29 mouse cellular contexts compared by ENCODE assay signal in the genomic region with DNA sequence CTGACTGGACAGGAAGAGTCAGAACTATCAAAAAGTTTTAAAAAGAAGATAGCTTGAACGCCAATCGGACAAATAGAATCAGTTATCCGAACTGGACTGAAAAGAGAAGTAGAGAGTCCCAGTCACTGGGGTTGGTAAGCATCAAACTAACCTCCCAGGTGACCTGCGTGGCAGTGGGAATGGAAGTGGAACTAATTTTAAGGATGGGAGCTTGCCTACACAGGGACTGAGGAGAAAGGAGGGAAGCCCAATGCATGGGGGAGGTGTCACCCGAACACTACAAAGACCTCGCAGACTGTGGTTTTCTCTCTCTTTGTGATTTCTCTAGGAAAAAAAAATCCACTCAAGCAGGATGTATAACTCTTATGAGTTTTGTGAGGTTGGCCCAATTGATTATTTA.
"Had no signal": no experiment of that assay in that cellular context is flagged by ENCODE, and none has a peak within 500 bp of the region (broad histone marks: within the 10 kb centered on the region; RNA-seq: fewer than 3 reads in every experiment).

No protein-coding gene starts in this region.

- ATAC-seq: liver, embryonic 12.5 days; liver, postnatal 0 days; lung, postnatal 0 days; midbrain, embryonic 15.5 days had no signal

- H3K4me3 ChIP-seq: limb, embryonic 10.5 days; limb, embryonic 12.5 days; limb, embryonic 13.5 days; limb, embryonic 15.5 days; liver, embryonic 12.5 days; liver, embryonic 13.5 days; liver, embryonic 15.5 days; lung, embryonic 15.5 days; megakaryocyte, embryonic 14.5 days; midbrain, embryonic 10.5 days; midbrain, embryonic 13.5 days; midbrain, embryonic 15.5 days; myocyte; neural tube, embryonic 12.5 days had no signal

- H3K9ac ChIP-seq: limb, embryonic 12.5 days; limb, embryonic 13.5 days; limb, embryonic 15.5 days; liver, embryonic 12.5 days; liver, embryonic 13.5 days; liver, embryonic 14.5 days; liver, embryonic 15.5 days; liver, postnatal 0 days; lung, embryonic 14.5 days; lung, embryonic 15.5 days; midbrain, embryonic 13.5 days; midbrain, embryonic 15.5 days; neural tube, embryonic 12.5 days had no signal

- H3K9me3 ChIP-seq: limb, embryonic 10.5 days; limb, embryonic 12.5 days; limb, embryonic 13.5 days; limb, embryonic 15.5 days; liver, embryonic 12.5 days; liver, embryonic 13.5 days; liver, embryonic 15.5 days; lung, embryonic 15.5 days; megakaryocyte, embryonic 14.5 days; midbrain, embryonic 10.5 days; midbrain, embryonic 13.5 days; midbrain, embryonic 15.5 days; neural tube, embryonic 12.5 days had no signal

- H3K4me1 ChIP-seq: limb, embryonic 15.5 days; liver, embryonic 12.5 days; liver, embryonic 13.5 days; liver, embryonic 15.5 days; megakaryocyte, embryonic 14.5 days had no signal

- H3K36me3 ChIP-seq: limb, embryonic 10.5 days; limb, embryonic 12.5 days; limb, embryonic 13.5 days; limb, embryonic 15.5 days; liver, embryonic 12.5 days; liver, embryonic 13.5 days; liver, embryonic 15.5 days; lung, embryonic 15.5 days; midbrain, embryonic 10.5 days; midbrain, embryonic 13.5 days; midbrain, embryonic 15.5 days; neural tube, embryonic 12.5 days had no signal

- DNase-seq: left cerebral cortex, postnatal 4 days; liver; liver, embryonic 13.5 days; liver, postnatal 0 days; lung, adult 18-20 months; lung, adult 2 months; lung, embryonic 14.5 days; lung, postnatal 10 days; lung, postnatal 14 days; lung, postnatal 36 days; lung, postnatal 4 days had no signal

- H3K4me2 ChIP-seq: limb, embryonic 12.5 days; limb, embryonic 13.5 days; limb, embryonic 15.5 days; liver, embryonic 11.5 days; liver, embryonic 12.5 days; liver, embryonic 13.5 days; liver, embryonic 15.5 days; lung, embryonic 14.5 days; lung, embryonic 15.5 days; midbrain, embryonic 11.5 days; midbrain, embryonic 13.5 days; midbrain, embryonic 15.5 days; neural tube, embryonic 12.5 days had no signal

- H3K27ac ChIP-seq: limb, embryonic 10.5 days; limb, embryonic 12.5 days; limb, embryonic 13.5 days; limb, embryonic 15.5 days; liver, embryonic 12.5 days; liver, embryonic 13.5 days; liver, embryonic 14.5 days; liver, embryonic 15.5 days; lung, embryonic 15.5 days; macrophage; midbrain, embryonic 10.5 days; midbrain, embryonic 13.5 days; midbrain, embryonic 15.5 days; neural tube, embryonic 12.5 days had no signal

- H3K27me3 ChIP-seq: limb, embryonic 12.5 days; limb, embryonic 13.5 days; limb, embryonic 15.5 days; liver, embryonic 12.5 days; liver, embryonic 13.5 days; liver, embryonic 15.5 days; lung, embryonic 15.5 days; megakaryocyte, embryonic 14.5 days; midbrain, embryonic 13.5 days; midbrain, embryonic 15.5 days; neural tube, embryonic 12.5 days had no signal
